Mouse (Mus musculus) lung, postnatal 4 days (tissue): ENCODE results near the gene Olfr594.
"Not testable (repeated sequence)": the region's sequence is repeated elsewhere in the genome, so short reads cannot be mapped to it uniquely, and the experiment has no call there.

Experiments
- DNase-seq, 2 experiments: peaks; one replicate each; pipeline ENCODE4 v3.0.0; 2021

Olfr594 gene

GRCm38 (mm10) chr7:103216696-103217095 lies at the start of gene Olfr594:
Olfr594 (plus strand) TSS chr7:103216996.
- no peak for DNase-seq

GRCm38 (mm10) chr7:103169697-103170096 lies 47.1 kb upstream of the Olfr594 start:
- no peak for DNase-seq

- DNase-seq = no peak
Observed at GRCm38 (mm10) chr7:103178240-103178639, 38.6 kb upstream of the Olfr594 start, which contains the start of gene Olfr591. Olfr591 (minus strand) TSS chr7:103178340.

DNA sequence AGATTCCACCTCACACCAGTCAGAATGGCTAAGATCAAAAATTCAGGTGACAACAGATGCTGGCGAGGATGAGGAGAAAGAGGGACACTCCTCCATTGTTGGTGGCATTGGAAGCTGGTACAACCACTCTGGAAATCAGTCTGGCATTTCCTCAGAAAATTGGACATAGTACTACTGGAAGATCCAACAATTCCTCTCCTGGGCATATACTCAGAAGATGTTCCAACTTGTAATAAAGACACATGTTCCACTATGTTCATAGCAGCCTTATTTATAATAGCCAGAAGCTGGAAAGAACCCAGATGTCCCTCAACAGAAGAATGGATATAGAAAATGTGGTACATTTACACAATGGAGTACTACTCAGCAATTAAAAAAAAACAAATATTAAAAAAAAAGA lies 32.3 kb upstream of the Olfr594 start, which contains the start of gene Olfr592:
Gene Olfr592, plus strand, starts transcription at position 301 of the 400 bp plus-strand sequence.
- DNase-seq = not testable (repeated sequence)

- no peak for DNase-seq
Observed at GRCm38 (mm10) chr7:103211562-103211961, 5.2 kb upstream of the Olfr594 start, which contains the start of gene Olfr593. Olfr593 (plus strand) TSS chr7:103211862.

- DNase-seq = not testable (repeated sequence)
Observed at GRCm38 (mm10) chr7:103212050-103212449, 4.7 kb upstream of the Olfr594 start.

DNA sequence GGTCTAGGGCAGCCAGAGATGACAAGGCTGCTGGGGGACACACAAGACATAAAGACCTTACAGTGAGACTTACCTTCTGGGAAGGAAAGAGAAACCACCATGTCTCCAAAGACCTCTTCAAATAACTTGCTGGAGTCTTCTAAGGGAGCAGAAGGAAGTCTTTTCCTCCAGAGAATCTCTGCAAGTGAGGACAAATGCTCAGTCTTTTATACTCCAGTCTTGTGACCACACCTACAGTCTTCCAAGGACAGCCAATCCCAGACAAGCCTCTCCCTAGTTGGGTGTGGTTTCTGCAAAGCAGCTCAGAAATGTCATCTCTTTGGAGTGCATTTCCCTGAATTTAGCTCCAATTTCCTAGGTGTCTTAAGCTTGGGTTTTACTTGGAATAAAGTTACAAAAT lies 35.6 kb downstream of the Olfr594 start, which contains the start of gene Usp17ld:
Gene Usp17ld, minus strand, starts transcription at position 101 of the 400 bp plus-strand sequence.
- DNase-seq = not testable (repeated sequence)
